Mouse (Mus musculus): ENCODE measurements around the gene Gm16430.
"Not testable (repeated sequence)": the region's sequence is repeated elsewhere in the genome, so short reads cannot be mapped to it uniquely, and the experiment has no call there.

The Gm16430 gene

GRCm38 (mm10) chrX:54621911-54622310 lies at the start of gene Gm16430:
Gene Gm16430, plus strand, starts transcription at chrX:54622211.
- not testable (repeated sequence) for DNase-seq

All from layer of hippocampus, adult 9-11 months (tissue).